Mouse (Mus musculus) lung, embryonic 16.5 days (tissue): ENCODE results near the gene Rnf43. TPM values are rescaled to one million over a fixed set of nuclear protein-coding genes. Genes with fewer than 3 reads are reported as not detected.

Experiments used
- ATAC-seq: fragments of 200-750 bp; cut with Nextera tagmentation; 2 replicates; pipeline ENCODE4 v1.8.0; 2017; ENCODE audit warnings: low read depth, mild to moderate bottlenecking, moderate library complexity
- H3K27ac ChIP-seq: fragments of 300-500 bp; sonication (generic); 2 replicates; pipeline ENCODE4 v1.5.1; 2014; ENCODE audit warnings: mild to moderate bottlenecking, control low read depth, low read length
- H3K27me3 ChIP-seq: fragments of 300-500 bp; sonication (generic); 2 replicates; pipeline ENCODE4 v1.6.1; 2014; ENCODE audit warnings: low read depth, low read length, mixed read lengths; ENCODE audit not compliant: control insufficient read depth, insufficient read depth
- H3K36me3 ChIP-seq: fragments of 300-500 bp; sonication (generic); 2 replicates; pipeline ENCODE4 v1.6.1; 2014; ENCODE audit warnings: low read length; ENCODE audit not compliant: control insufficient read depth, insufficient read depth
- H3K4me1 ChIP-seq: fragments of 300-500 bp; sonication (generic); replicated peaks from 2 replicates; pipeline ENCODE4 v1.6.1; 2014; ENCODE audit warnings: low read length, mixed read lengths; ENCODE audit not compliant: control insufficient read depth, insufficient read depth
- H3K4me2 ChIP-seq: fragments of 300-500 bp; sonication (generic); 2 replicates; pipeline ENCODE4 v1.6.1; 2014; ENCODE audit warnings: low read depth, low read length, control low read depth
- H3K4me3 ChIP-seq: fragments of 300-500 bp; sonication (generic); 2 replicates; pipeline ENCODE4 v1.5.1; 2014; ENCODE audit warnings: mild to moderate bottlenecking, low read length, control low read depth
- H3K9ac ChIP-seq: fragments of 300-500 bp; sonication (generic); 2 replicates; pipeline ENCODE4 v1.6.1; 2014; ENCODE audit warnings: low read length, control low read depth
- H3K9me3 ChIP-seq: fragments of 300-500 bp; sonication (generic); 2 replicates; pipeline ENCODE4 v1.6.1; 2016; ENCODE audit warnings: low read length; ENCODE audit not compliant: control insufficient read depth
- WGBS: fragments of 180-500 bp; shearing (Covaris S2); extraction: QIAGEN DNeasy Blood & Tissue Kit; methylation state at CpG from one replicate; pipeline ENCODE4 v1.1.7; 2014; 5-methylcytosine and 5-hydroxymethylcytosine counted together
- polyA plus RNA-seq: library from polyadenylated mRNA; unstranded; fragments of >200 nt; fragmentation: Nextera tagmentation; extraction: Ambion mirVana; gene quantifications from 2 replicates; pipeline ENCODE4 v1.2.1, GENCODE M21; 2015

The Rnf43 gene
- polyA plus RNA-seq, 1 experiment from 2014 or later, result 15.8 TPM

DNA sequence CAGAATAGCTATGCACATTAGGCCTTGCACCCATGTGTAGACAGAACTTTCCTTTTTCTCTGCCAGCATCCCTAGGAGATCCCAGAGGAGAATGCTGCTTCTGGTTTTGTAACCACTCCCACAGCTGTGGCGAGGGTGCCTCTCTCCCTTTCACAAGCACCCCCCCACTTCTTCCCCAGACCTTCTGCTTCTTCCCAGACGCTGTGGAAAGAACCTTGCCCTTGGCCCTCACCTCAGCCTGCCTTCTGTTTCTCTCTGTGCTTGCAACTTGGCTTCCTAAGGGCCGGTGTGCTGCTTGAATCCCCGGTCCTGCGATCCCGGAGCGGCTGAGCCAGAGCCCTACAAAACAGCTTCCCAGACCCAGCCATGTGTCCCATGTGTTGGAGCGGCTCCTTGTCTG, 88.5 kb downstream of the Rnf43 start:
- WGBS, result 75% methylated on average over 8 of the region's 8 CpGs
- Histone ChIP-seq H3K36me3 (no peaks in the 10 kb centered on the region), H3K4me1 (no peaks in the 10 kb centered on the region), H3K9me3 (no peaks in the 10 kb centered on the region), H3K27me3 (no peaks in the 10 kb centered on the region), H3K27ac (0 out of 2 replicates have a peak overlapping the region, but pooled peaks have one; percentile 13), H3K4me2 (no peak overlapping the region), H3K9ac (no peak overlapping the region), H3K4me3 (no peak overlapping the region)
- no peak for ATAC-seq

DNA sequence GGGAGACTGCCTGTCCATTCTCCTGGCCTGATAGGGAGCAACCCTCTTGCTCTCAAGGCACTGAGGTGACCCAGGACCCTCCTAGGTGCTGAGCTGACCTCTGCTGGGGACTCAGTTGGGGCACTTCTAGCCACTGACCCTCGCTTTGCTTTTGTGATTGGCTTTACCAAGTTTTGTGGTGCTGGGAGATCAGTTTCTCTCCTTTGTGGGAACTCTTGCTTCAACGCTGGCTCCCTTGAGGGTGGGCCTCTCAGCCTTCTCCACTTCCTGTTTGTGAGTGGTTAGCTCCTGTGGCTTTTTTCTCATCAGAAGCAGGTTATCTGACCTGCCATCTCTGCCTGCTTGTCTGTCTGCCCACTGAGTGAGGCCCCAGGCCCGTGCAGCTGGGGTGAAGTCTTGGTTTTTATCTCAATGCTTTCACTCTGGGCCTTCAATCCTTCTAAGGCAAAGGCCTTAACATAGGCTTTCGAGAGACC, 89.0 kb downstream of the Rnf43 start:
- Histone ChIP-seq H3K4me3 (no peak overlapping the region), H3K27ac (0 out of 2 replicates have a peak overlapping the region, but pooled peaks have one; percentile 13), H3K4me2 (no peak overlapping the region)

DNA sequence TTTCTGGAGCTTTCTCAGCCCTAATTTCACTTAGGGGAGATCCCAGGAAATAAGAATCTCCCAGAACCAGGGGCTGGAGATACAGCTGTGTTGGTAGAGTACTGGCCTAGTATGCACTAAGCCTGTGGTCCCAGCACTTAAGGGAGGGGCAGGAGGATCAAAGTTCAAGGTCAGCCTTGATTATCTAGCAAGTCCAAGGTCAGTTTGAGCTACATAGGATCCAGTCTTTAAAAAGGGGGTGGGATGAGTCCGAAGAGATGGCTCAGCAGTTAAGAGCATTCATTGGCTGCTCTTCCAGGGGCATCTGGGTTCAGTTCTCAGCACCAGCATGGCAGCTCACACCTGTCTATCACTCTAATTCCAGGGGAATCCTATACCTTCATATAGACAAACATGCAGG, 89.8 kb downstream of the Rnf43 start:
- H3K36me3 ChIP-seq, result no peaks in the 10 kb centered on the region
- no peak overlapping the region for H3K27ac ChIP-seq
- 75% methylated on average over 1 of the region's 1 CpGs for WGBS
- no peaks in the 10 kb centered on the region for H3K4me1 ChIP-seq
- no peak for ATAC-seq
- no peak overlapping the region for H3K9ac ChIP-seq
- no peak overlapping the region for H3K4me3 ChIP-seq
- no peaks in the 10 kb centered on the region for H3K27me3 ChIP-seq
- no peak overlapping the region for H3K4me2 ChIP-seq
- no peaks in the 10 kb centered on the region for H3K9me3 ChIP-seq

More for the DNA sequence above, 89.0 kb downstream of the Rnf43 start:
- no peaks in the 10 kb centered on the region for H3K36me3 ChIP-seq
- no peaks in the 10 kb centered on the region for H3K27me3 ChIP-seq
- no peak overlapping the region for H3K9ac ChIP-seq
- 47% methylated on average over 4 of the region's 4 CpGs for WGBS
- H3K4me1 ChIP-seq, result no peaks in the 10 kb centered on the region
- no peaks in the 10 kb centered on the region for H3K9me3 ChIP-seq
- ATAC-seq, result no peak

GRCm38 (mm10) chr11:87753255-87753654, 90.7 kb downstream of the Rnf43 start:
- Histone ChIP-seq H3K4me3 (no peak overlapping the region), H3K36me3 (no peaks in the 10 kb centered on the region), H3K9ac (no peak overlapping the region), H3K4me2 (no peak overlapping the region), H3K4me1 (no peaks in the 10 kb centered on the region), H3K27me3 (no peaks in the 10 kb centered on the region), H3K27ac (no peak overlapping the region), H3K9me3 (no peaks in the 10 kb centered on the region)
- WGBS, result 78% methylated on average over 8 of the region's 8 CpGs
- ATAC-seq, result no peak

- Histone ChIP-seq H3K9ac (no peak overlapping the region), H3K9me3 (no peaks in the 10 kb centered on the region), H3K4me2 (no peak overlapping the region), H3K4me1 (no peaks in the 10 kb centered on the region), H3K4me3 (no peak overlapping the region), H3K27me3 (no peaks in the 10 kb centered on the region), H3K27ac (no peak overlapping the region), H3K36me3 (no peaks in the 10 kb centered on the region)
- no peak for ATAC-seq
- 73% methylated on average over 5 of the region's 5 CpGs for WGBS
These were observed 91.5 kb downstream of the Rnf43 start for GRCm38 (mm10) chr11:87753891-87754501.

DNA sequence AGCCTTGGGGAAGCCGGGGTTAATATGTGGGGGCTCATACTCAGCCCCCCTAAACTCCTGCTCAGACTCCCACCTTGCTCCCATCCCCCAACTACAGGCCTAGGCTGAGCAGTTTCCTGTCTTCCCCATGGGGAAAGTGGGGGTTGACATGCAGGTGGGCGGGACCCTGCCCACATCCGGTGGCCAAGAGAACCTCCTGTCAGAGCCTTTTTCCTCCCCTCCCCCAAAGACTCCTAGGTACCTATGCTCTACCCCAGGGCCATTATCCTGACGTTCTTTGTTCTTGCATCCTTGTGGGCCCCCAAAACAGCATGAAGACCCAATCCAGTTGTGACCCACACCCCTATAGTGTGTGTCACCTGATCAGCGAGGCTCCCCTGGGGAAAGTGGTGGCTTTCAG, 92.1 kb downstream of the Rnf43 start:
- no peak overlapping the region for H3K27ac ChIP-seq
- H3K27me3 ChIP-seq, result 0 out of 2 replicates have a peak, but pooled peaks cover under 1% of the 10 kb centered on the region
- H3K36me3 ChIP-seq, result no peaks in the 10 kb centered on the region
- 54% methylated on average over 5 of the region's 5 CpGs for WGBS
- no peak overlapping the region for H3K9ac ChIP-seq
- no peak overlapping the region for H3K4me2 ChIP-seq
- H3K4me3 ChIP-seq, result no peak overlapping the region
- no peak for ATAC-seq
- no peaks in the 10 kb centered on the region for H3K9me3 ChIP-seq
- no peaks in the 10 kb centered on the region for H3K4me1 ChIP-seq

DNA sequence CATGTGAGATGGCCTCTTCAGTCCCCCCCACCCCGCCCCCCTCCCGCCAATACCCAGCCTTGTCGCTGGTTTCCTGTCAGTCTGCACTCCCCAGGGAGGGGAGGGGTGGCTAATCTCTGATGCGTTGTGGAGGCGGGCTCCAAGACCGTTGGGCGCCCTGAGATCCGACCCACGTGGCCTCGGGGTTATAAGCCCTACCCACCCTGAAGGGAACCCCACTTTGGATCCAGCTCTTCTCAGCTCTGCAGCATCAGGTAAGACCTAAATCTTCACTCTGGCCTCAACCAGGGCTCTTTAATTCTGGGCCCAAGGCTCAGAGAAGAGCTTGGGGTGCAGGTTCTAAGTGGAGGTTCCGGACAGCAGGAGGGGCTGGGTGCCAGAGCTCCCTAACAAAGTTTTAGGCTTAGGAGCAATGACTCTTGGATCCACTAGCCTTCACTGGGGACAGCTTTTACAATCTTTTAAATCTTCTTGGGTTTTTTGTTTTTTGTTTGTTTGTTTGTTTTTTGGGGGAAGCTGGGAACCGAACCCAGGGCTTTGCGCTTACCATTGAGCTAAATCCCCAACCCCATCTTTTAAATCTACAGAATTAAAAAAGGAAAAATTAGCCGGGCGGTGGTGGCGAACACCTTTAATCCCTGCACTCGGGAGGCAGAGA, 93.0 kb downstream of the Rnf43 start:
- Histone ChIP-seq H3K4me3 (0 out of 2 replicates have a peak overlapping the region, but pooled peaks have one; percentile 15), H3K4me1 (no peaks in the 10 kb centered on the region), H3K4me2 (no peak overlapping the region), H3K27ac (no peak overlapping the region), H3K36me3 (no peaks in the 10 kb centered on the region), H3K9me3 (no peaks in the 10 kb centered on the region), H3K27me3 (peaks cover 7% of the 10 kb centered on the region), H3K9ac (no peak overlapping the region)
- peak; percentile 39 for ATAC-seq
- WGBS, result 70% methylated on average over 14 of the region's 17 CpGs

- H3K4me1 ChIP-seq, result no peaks in the 10 kb centered on the region
- H3K4me3 ChIP-seq, result peak overlapping the region; percentile 20
- 82% methylated on average over 15 of the region's 15 CpGs for WGBS
- H3K36me3 ChIP-seq, result no peaks in the 10 kb centered on the region
- no peaks in the 10 kb centered on the region for H3K9me3 ChIP-seq
- H3K27me3 ChIP-seq, result peaks cover 15% of the 10 kb centered on the region
- no peak overlapping the region for H3K4me2 ChIP-seq
- H3K9ac ChIP-seq, result no peak overlapping the region
- H3K27ac ChIP-seq, result no peak overlapping the region
- ATAC-seq, result peak; percentile 30; the same call in 1 of the 2 replicates
These were observed 93.8 kb downstream of the Rnf43 start for GRCm38 (mm10) chr11:87756251-87756820.
